34 mouse cellular contexts compared by ENCODE assay signal in the genomic region with DNA sequence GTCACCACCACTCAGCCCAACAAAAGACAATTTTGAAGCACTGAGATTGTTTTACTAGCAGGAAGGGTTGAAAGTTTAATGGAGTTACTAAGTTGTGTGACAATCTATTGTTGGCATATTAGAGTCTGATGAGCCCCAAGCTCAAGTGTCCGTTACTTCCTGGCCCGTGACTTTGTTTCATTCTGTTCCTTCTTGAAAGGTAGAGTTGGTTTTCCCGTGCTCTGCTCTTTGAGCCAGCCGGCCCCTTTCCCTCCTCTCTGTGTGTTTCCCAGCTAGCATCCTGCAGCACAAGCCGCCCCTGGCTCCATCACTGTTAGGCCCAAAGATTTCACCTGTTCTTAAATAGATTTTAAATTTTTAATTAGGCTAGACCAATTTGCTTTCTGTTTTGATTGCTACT.
"Had no signal": no experiment of that assay in that cellular context is flagged by ENCODE, and none has a peak within 500 bp of the region (broad histone marks: within the 10 kb centered on the region; RNA-seq: fewer than 3 reads in every experiment).

No protein-coding gene starts in this region.

- H3K4me1 ChIP-seq: heart, embryonic 10.5 days; heart, embryonic 13.5 days; heart, embryonic 15.5 days; hindbrain, embryonic 10.5 days; intestine, embryonic 15.5 days; kidney, embryonic 15.5 days had no signal

- ATAC-seq: hindbrain, embryonic 16.5 days; hindbrain, postnatal 0 days; inflammation-experienced regulatory T-cells, adult 6 months; intestine, embryonic 15.5 days; intestine, embryonic 16.5 days; intestine, postnatal 0 days had no signal

- DNase-seq: heart, postnatal 10 days; heart, postnatal 36 days; heart, postnatal 4 days; kidney, adult 11 months; kidney, adult 18-20 months; kidney, adult 2 months; kidney, adult 8-10 months; kidney, adult 9 months; kidney, postnatal 10 days; kidney, postnatal 14 days; kidney, postnatal 25 days; kidney, postnatal 36 days; kidney, postnatal 4 days; layer of hippocampus, adult 9-11 months; layer of hippocampus, postnatal 36 days had no signal

- H3K4me2 ChIP-seq: heart, embryonic 11.5 days; heart, embryonic 12.5 days; heart, embryonic 13.5 days; heart, embryonic 15.5 days; hindbrain, embryonic 12.5 days; hindbrain, embryonic 13.5 days; hindbrain, embryonic 14.5 days; hindbrain, embryonic 15.5 days; intestine, embryonic 15.5 days; kidney, embryonic 15.5 days had no signal

- H3K36me3 ChIP-seq: heart, embryonic 10.5 days; heart, embryonic 12.5 days; heart, embryonic 13.5 days; heart, embryonic 15.5 days; hindbrain, embryonic 10.5 days; hindbrain, embryonic 12.5 days; hindbrain, embryonic 13.5 days; hindbrain, embryonic 15.5 days; intestine, embryonic 15.5 days; kidney, embryonic 15.5 days had no signal

- H3K4me3 ChIP-seq: heart, embryonic 10.5 days; heart, embryonic 12.5 days; heart, embryonic 13.5 days; heart, embryonic 15.5 days; hindbrain, embryonic 10.5 days; hindbrain, embryonic 12.5 days; hindbrain, embryonic 13.5 days; hindbrain, embryonic 15.5 days; intestine, embryonic 15.5 days; kidney, embryonic 15.5 days; layer of hippocampus, adult 2 months had no signal

- H3K9me3 ChIP-seq: heart, embryonic 10.5 days; heart, embryonic 12.5 days; heart, embryonic 13.5 days; heart, embryonic 15.5 days; hindbrain, embryonic 10.5 days; hindbrain, embryonic 12.5 days; hindbrain, embryonic 13.5 days; hindbrain, embryonic 15.5 days; intestine, embryonic 15.5 days; kidney, embryonic 15.5 days had no signal

- H3K27ac ChIP-seq: heart, embryonic 10.5 days; heart, embryonic 13.5 days; heart, embryonic 15.5 days; hindbrain, embryonic 10.5 days; hindbrain, embryonic 12.5 days; hindbrain, embryonic 13.5 days; hindbrain, embryonic 14.5 days; hindbrain, embryonic 15.5 days; hindbrain, postnatal 0 days; intestine, embryonic 15.5 days; kidney, embryonic 15.5 days; kidney, postnatal 0 days; layer of hippocampus, adult 2 months had no signal

- H3K9ac ChIP-seq: heart, embryonic 12.5 days; heart, embryonic 13.5 days; heart, embryonic 15.5 days; hindbrain, embryonic 12.5 days; hindbrain, embryonic 13.5 days; hindbrain, embryonic 14.5 days; hindbrain, embryonic 15.5 days; intestine, embryonic 15.5 days; kidney, embryonic 15.5 days had no signal

- H3K27me3 ChIP-seq: heart, embryonic 12.5 days; heart, embryonic 13.5 days; heart, embryonic 15.5 days; hindbrain, embryonic 12.5 days; hindbrain, embryonic 13.5 days; hindbrain, embryonic 15.5 days; intestine, embryonic 15.5 days; kidney, embryonic 15.5 days had no signal
